Mouse (Mus musculus) embryonic facial prominence, embryonic 13.5 days (tissue): ENCODE data around the gene Optn. TPM values are rescaled to one million over a fixed set of nuclear protein-coding genes. Genes with fewer than 3 reads are reported as not detected.

Experiments
- ATAC-seq: fragments of 200-750 bp; cut with Nextera tagmentation; 2 replicates; pipeline ENCODE4 v1.8.0; 2017; ENCODE audit warnings: low read depth; ENCODE audit not compliant: insufficient number of reproducible peaks, insufficient read depth, low FRiP score, low TSS enrichment
- H3K27ac ChIP-seq: fragments of 300-500 bp; sonication (generic); 2 replicates; pipeline ENCODE4 v1.5.1; 2015; ENCODE audit warnings: moderate library complexity, mild to moderate bottlenecking, inconsistent platforms
- H3K27me3 ChIP-seq: fragments of 300-500 bp; sonication (generic); 2 replicates; pipeline ENCODE4 v1.6.1; 2015; ENCODE audit warnings: mild to moderate bottlenecking, inconsistent platforms
- H3K36me3 ChIP-seq: fragments of 300-500 bp; sonication (generic); 2 replicates; pipeline ENCODE4 v1.6.1; 2015; ENCODE audit warnings: mild to moderate bottlenecking, inconsistent platforms
- H3K4me1 ChIP-seq: fragments of 300-500 bp; sonication (generic); 2 replicates; pipeline ENCODE4 v1.6.1; 2015; ENCODE audit warnings: inconsistent platforms
- H3K4me2 ChIP-seq: fragments of 300-500 bp; sonication (generic); 2 replicates; pipeline ENCODE4 v1.6.1; 2015; ENCODE audit warnings: moderate library complexity, mild to moderate bottlenecking, inconsistent platforms
- H3K4me3 ChIP-seq: fragments of 300-500 bp; sonication (generic); 2 replicates; pipeline ENCODE4 v1.5.1; 2015; ENCODE audit warnings: mild to moderate bottlenecking, inconsistent platforms
- H3K9ac ChIP-seq: fragments of 300-500 bp; sonication (generic); 2 replicates; pipeline ENCODE4 v1.6.1; 2015; ENCODE audit warnings: mild to moderate bottlenecking, inconsistent platforms
- H3K9me3 ChIP-seq: fragments of 300-500 bp; sonication (generic); 2 replicates; pipeline ENCODE4 v1.6.1; 2016; ENCODE audit warnings: inconsistent platforms
- WGBS: fragments of 180-500 bp; shearing (Covaris S2); methylation state at CpG from one replicate; pipeline ENCODE4 v1.1.7; 2015; ENCODE audit warnings: mixed read lengths; 5-methylcytosine and 5-hydroxymethylcytosine counted together
- polyA plus RNA-seq: library from polyadenylated mRNA; unstranded; fragments of >200 nt; fragmentation: Nextera tagmentation; extraction: Ambion mirVana; gene quantifications from 2 replicates; pipeline ENCODE4 v1.2.1, GENCODE M21; 2015

Gene Optn
- polyA plus RNA-seq, 1 experiment from 2014 or later, result 5.6 TPM

DNA sequence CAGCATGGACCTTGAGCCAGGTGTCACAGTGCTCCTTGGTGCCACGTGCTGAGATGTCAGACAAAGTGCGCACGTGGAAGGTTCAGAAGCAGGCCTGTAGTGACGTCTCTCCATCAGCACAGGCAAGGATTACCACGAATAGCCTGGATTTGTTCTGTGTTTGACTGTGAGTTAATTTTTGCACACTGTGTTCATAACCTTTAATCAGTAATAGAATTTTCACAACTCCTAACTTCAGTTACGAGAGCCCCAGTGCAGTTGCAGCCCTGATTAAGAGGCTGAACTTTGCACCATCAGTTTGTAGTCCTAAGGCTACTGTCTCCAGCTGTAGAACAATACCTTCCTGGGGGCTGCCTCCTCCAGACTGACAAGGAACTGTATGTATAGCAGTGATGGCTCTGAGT lies 67.4 kb downstream of the Optn start:
- Histone ChIP-seq H3K4me1 (no peaks in the 10 kb centered on the region), H3K27ac (no peak overlapping the region), H3K36me3 (peaks cover 76% of the 10 kb centered on the region), H3K4me3 (no peak overlapping the region), H3K4me2 (no peak overlapping the region), H3K27me3 (no peaks in the 10 kb centered on the region), H3K9ac (no peak overlapping the region), H3K9me3 (no peaks in the 10 kb centered on the region)
- WGBS, result 91% methylated on average over 6 of the region's 6 CpGs
- ATAC-seq, result no peak

DNA sequence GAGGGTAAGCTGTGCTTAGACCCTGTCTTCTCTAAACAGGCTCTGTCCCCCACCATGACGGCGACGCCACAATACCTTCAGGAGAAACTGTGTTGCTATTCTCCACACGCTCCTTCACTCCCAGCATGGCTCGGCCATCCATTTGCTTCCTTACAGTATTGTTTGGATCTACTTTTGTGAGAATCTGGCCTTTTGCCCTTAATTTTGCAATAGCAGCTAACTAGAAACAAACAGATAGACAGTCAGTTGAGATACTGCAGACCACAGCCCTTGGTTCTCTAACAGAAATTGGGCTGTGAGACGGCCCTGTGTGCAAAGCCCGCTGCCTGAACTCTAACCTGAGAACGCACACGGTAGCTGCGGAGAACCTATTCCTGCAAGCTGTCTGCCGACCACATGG lies 68.2 kb downstream of the Optn start:
- no peak overlapping the region for H3K4me2 ChIP-seq
- ATAC-seq, result no peak
- no peaks in the 10 kb centered on the region for H3K27me3 ChIP-seq
- no peaks in the 10 kb centered on the region for H3K4me1 ChIP-seq
- H3K4me3 ChIP-seq, result no peak overlapping the region
- H3K27ac ChIP-seq, result no peak overlapping the region
- H3K36me3 ChIP-seq, result peaks cover 80% of the 10 kb centered on the region
- H3K9ac ChIP-seq, result no peak overlapping the region
- no peaks in the 10 kb centered on the region for H3K9me3 ChIP-seq
- 93% methylated on average over 11 of the region's 11 CpGs for WGBS

DNA sequence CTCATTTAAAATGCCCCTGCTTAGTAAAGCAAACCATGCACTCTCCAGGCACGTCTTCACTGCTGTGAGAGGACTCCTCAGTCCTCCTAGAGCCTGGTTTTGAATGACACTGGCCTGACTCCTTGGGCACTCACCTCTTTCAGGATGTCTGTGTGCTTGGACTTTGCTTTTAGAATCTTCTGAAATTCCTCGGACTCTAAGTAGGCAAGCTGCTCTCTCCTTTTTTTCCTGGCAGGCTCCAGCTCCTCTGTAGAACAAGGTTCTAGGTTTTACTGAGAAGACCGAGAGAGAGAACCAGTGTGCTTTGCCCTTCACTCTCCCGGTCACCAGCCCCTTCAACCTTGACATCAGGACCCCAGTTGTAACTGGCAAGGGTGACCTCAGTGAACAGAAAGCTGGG lies 69.4 kb downstream of the Optn start:
- WGBS, result 92% methylated on average over 4 of the region's 4 CpGs
- Histone ChIP-seq H3K36me3 (peaks cover 75% of the 10 kb centered on the region), H3K9me3 (no peaks in the 10 kb centered on the region)

DNA sequence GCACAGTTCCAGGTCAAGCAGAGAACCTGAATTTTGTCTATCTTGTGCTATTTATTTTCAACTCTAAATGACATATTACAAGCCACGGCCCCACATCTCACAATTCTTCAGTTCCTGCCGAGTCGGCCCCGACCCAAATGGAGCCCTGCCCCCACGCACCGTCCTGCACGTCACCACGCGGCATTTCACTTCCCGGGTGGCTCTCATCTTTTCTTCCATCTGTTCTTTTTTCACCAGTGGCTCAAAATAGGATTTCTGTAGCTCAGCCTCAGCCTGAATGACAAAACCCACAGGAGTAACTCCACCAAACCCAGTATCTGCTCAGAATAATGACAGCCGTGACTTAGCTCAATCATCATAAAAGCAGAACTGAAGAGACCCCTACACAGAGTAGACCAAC lies 70.3 kb downstream of the Optn start:
- H3K4me2 ChIP-seq, result no peak overlapping the region
- H3K4me3 ChIP-seq, result no peak overlapping the region
- no peaks in the 10 kb centered on the region for H3K9me3 ChIP-seq
- WGBS, result 91% methylated on average over 11 of the region's 11 CpGs
- no peak for ATAC-seq
- H3K27me3 ChIP-seq, result no peaks in the 10 kb centered on the region
- H3K9ac ChIP-seq, result no peak overlapping the region
- no peak overlapping the region for H3K27ac ChIP-seq
- peaks cover 69% of the 10 kb centered on the region for H3K36me3 ChIP-seq
- no peaks in the 10 kb centered on the region for H3K4me1 ChIP-seq

More for the DNA sequence above, 69.4 kb downstream of the Optn start:
- no peak overlapping the region for H3K9ac ChIP-seq
- H3K27me3 ChIP-seq, result no peaks in the 10 kb centered on the region
- H3K4me2 ChIP-seq, result no peak overlapping the region
- H3K27ac ChIP-seq, result no peak overlapping the region
- no peak overlapping the region for H3K4me3 ChIP-seq
- H3K4me1 ChIP-seq, result no peaks in the 10 kb centered on the region
- ATAC-seq, result no peak

DNA sequence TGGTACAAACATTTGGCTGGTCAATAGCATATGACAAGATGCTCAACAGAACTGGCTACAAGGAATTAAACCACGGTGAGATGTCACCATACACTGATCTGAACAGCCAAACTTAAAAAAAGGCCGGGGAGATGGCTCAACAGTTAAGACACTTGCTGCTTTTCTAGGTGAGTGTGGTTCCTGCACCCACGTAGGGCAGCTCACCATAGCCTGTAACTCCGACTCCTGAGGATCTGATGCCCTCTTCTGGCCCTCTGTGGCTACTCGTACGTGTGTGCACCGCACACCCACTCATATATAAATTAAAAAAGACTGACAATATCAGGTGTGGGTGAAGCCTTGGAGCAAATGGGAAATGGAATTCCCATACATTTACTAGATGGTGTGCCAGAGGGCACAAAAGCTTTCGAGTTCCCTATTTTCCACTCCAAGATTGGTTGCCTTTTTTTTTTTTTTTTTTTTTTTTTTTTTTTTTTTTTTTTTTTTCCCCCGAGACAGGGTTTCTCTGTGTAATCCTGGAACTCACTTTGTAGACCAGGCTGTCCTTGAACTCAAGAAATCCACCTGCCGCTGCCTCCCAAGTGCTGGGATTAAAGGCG lies 74.9 kb downstream of the Optn start:
- no peak overlapping the region for H3K4me3 ChIP-seq
- no peak overlapping the region for H3K9ac ChIP-seq
- no peak for ATAC-seq
- H3K4me1 ChIP-seq, result 0 out of 2 replicates have a peak, but pooled peaks cover 2% of the 10 kb centered on the region
- peaks cover 31% of the 10 kb centered on the region for H3K36me3 ChIP-seq
- H3K27me3 ChIP-seq, result no peaks in the 10 kb centered on the region
- H3K4me2 ChIP-seq, result no peak overlapping the region
- H3K27ac ChIP-seq, result no peak overlapping the region
- WGBS, result 68% methylated on average over 11 of the region's 11 CpGs
- no peaks in the 10 kb centered on the region for H3K9me3 ChIP-seq

DNA sequence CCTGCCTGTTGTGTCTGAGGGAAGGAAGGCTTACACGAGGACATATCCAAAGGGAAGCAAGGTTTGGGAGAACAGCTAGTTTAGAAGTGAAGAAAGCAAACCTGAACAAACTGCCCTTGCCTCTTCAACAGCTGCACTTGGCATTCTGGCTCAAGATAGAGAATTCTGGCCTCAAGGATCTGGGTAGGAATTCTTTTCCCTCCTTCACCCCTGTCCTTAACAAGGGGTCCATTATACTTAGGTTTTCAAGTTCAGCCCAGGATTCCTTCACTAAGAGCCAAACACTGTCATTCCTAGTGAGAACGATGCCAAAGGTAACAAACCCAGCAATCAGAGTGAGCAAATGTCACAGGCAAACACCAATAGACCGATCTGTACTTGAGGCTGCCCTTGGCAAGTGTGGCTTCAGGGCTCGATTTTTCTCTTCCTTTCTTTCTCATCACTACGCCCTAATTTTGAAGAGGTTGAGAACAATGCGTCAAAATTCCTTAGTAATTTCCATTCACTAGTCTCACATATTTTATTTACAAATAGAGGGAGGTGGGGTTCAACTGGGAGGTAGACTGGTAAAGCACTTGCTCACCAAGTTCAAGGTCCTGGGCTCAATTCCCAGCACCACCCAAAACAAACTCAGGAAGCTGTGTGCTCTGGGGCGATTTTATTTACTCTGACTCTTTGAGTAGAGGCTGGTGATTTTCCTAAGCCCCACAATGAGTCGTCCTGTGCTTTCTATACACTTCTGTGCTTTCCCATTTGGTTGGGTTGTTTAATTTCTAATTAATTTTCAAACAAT lies 76.3 kb downstream of the Optn start:
- no peak for ATAC-seq
- H3K36me3 ChIP-seq, result peaks cover 22% of the 10 kb centered on the region
- H3K9me3 ChIP-seq, result no peaks in the 10 kb centered on the region
- no peak overlapping the region for H3K9ac ChIP-seq
- no peak overlapping the region for H3K4me2 ChIP-seq
- 83% methylated on average over 8 of the region's 8 CpGs for WGBS
- H3K27me3 ChIP-seq, result no peaks in the 10 kb centered on the region
- H3K27ac ChIP-seq, result no peak overlapping the region
- H3K4me3 ChIP-seq, result no peak overlapping the region
- 0 out of 2 replicates have a peak, but pooled peaks cover 5% of the 10 kb centered on the region for H3K4me1 ChIP-seq

DNA sequence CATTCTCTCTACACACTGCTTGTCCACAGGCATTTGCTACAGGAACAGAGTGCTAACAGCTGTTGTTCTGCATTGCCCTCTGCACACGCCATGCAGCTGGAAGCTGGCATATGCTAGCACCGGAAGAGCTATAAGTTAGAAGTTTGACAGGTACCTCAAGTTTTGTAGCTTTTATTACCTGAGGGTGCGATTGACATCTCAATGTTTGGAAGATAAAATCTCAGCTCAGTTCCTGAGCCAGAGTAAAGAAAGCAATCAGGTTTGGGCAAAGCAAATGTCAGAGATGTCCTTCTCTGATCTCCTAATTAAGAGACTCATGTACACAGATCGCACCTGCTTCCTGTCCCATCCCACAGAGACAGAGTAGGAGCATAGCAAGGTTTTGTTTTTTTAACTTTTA lies 77.1 kb downstream of the Optn start:
- Histone ChIP-seq H3K9me3 (no peaks in the 10 kb centered on the region), H3K9ac (no peak overlapping the region), H3K4me3 (no peak overlapping the region), H3K4me1 (0 out of 2 replicates have a peak, but pooled peaks cover 5% of the 10 kb centered on the region), H3K27ac (no peak overlapping the region), H3K27me3 (no peaks in the 10 kb centered on the region), H3K4me2 (no peak overlapping the region), H3K36me3 (peaks cover 18% of the 10 kb centered on the region)
- ATAC-seq, result no peak
- 72% methylated on average over 4 of the region's 4 CpGs for WGBS

DNA sequence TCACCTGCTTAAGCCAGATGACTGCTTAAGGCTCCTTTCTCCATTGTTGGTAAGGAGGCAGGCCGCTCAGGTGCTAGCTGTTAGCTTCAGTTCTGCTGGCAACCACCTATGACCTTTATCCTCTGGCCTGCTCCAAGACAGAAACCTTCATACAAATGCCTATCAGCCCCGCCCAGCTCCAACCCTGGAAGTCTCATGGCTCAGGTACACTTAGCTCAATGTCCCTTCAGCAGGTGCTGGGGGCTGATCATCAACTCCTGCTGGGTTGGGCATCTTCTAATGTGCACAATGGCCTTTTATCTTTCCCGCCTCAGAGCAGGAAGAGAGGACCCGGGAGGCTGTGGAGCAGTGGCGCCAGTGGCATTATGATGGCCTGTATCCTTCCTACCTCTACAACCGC lies 78.9 kb downstream of the Optn start:
- Histone ChIP-seq H3K4me2 (no peak overlapping the region), H3K36me3 (peaks cover 1% of the 10 kb centered on the region; the same call in 1 of the 2 replicates), H3K27me3 (no peaks in the 10 kb centered on the region), H3K4me1 (0 out of 2 replicates have a peak, but pooled peaks cover 5% of the 10 kb centered on the region), H3K9ac (no peak overlapping the region), H3K4me3 (no peak overlapping the region), H3K27ac (no peak overlapping the region), H3K9me3 (no peaks in the 10 kb centered on the region)
- no peak for ATAC-seq
- 72% methylated on average over 6 of the region's 6 CpGs for WGBS

DNA sequence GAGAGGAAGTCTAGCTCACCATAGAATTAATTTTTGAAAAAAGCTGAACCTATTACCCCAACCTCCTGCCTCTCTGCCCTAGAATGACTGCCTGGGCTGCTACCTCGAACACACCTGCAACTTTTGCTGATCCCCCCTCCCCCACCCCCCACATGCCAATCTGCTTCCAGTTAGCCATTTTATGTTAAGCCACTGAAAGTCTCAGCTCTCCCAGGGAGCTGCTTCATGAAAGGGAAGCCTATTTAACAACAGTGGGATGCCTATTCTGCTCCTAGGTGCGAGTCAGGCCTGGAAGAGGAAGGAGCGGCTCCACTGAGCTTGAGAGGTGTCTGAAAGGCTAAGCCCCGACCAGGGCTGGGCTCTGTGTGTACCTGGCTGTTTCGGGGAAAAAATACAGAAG lies 79.9 kb downstream of the Optn start:
- H3K27ac ChIP-seq, result no peak overlapping the region

DNA sequence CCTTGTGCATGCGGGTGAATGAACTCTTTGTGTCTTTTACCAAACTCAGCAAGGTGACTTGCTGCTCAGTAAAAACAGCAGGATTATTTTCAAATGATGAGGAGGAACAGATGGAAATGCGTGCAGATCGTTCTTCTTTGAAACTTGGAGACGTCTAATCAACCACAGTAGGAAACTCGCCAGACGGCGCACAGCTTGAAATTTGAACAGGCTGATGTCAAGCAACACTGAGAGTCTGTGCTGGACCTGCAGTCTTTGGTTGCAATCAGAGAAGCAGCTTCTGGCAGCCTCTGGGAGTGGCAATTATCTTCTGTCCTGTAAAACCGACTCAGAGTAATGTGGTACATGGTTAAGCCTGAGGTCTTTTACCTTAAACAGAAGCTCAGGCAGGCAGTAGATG lies 85.8 kb downstream of the Optn start:
- no peak overlapping the region for H3K4me2 ChIP-seq
- H3K27me3 ChIP-seq, result no peaks in the 10 kb centered on the region
- H3K9ac ChIP-seq, result no peak overlapping the region
- no peaks in the 10 kb centered on the region for H3K36me3 ChIP-seq
- peak overlapping the region; percentile 69 for H3K27ac ChIP-seq
- WGBS, result 3% methylated on average over 8 of the region's 8 CpGs
- no peak for ATAC-seq
- no peaks in the 10 kb centered on the region for H3K9me3 ChIP-seq
- H3K4me1 ChIP-seq, result peaks cover 18% of the 10 kb centered on the region
- no peak overlapping the region for H3K4me3 ChIP-seq

More for the DNA sequence above, 79.9 kb downstream of the Optn start:
- Histone ChIP-seq H3K36me3 (no peaks in the 10 kb centered on the region), H3K27me3 (no peaks in the 10 kb centered on the region), H3K4me2 (no peak overlapping the region), H3K9me3 (no peaks in the 10 kb centered on the region), H3K4me3 (no peak overlapping the region), H3K4me1 (0 out of 2 replicates have a peak, but pooled peaks cover 5% of the 10 kb centered on the region), H3K9ac (0 out of 2 replicates have a peak overlapping the region, but pooled peaks have one; percentile 21)
- ATAC-seq, result no peak
- WGBS, result 18% methylated on average over 5 of the region's 5 CpGs

DNA sequence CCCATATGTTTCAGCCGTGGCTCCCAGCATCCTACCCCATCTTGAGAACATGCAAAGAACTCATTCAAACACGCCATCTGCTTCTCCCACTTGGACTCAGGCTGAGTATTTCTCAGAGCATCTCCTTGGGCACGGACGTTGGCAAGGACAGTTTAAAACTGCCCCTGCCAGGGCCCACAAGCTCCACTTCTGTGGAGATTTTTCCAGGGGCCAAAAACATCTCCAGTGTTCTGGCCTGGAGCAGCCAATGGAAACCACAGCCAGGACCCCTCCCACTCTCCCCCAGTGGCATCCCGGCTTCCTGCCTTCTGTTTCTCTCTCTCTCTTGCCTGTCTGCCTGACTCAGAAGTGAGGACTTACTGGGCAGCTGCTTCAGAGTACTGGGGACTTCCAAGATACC lies 88.0 kb downstream of the Optn start, which contains the start of gene Ucma:
Gene Ucma, plus strand, starts transcription at position 316 of the 400 bp plus-strand sequence.
- no peak for ATAC-seq
- Histone ChIP-seq H3K9me3 (no peaks in the 10 kb centered on the region), H3K36me3 (no peaks in the 10 kb centered on the region), H3K9ac (no peak within 1 kb of the TSS), H3K27me3 (no peaks in the 10 kb centered on the region), H3K4me1 (peaks cover 18% of the 10 kb centered on the region), H3K4me2 (no peak within 1 kb of the TSS), H3K4me3 (no peak within 1 kb of the TSS), H3K27ac (no peak within 1 kb of the TSS)
- 60% methylated on average over 5 of the region's 5 CpGs for WGBS
